Mouse (Mus musculus) retina, embryonic 14.5 days (tissue): Measurements from ENCODE around the gene Tmem87b.

ENCODE experiments used
- DNase-seq: peaks from one replicate; pipeline ENCODE4 v3.0.0-alpha.2; 2015; ENCODE audit warnings: low spot score

Tmem87b gene

GRCm38 (mm10) chr2:128817786-128818681 is at the start of gene Tmem87b:
TSS of gene Tmem87b (plus strand) at chr2:128818118.
- peak; percentile 97 for DNase-seq

- no peak for DNase-seq
These were observed 49.2 kb upstream of the Tmem87b start for GRCm38 (mm10) chr2:128768545-128769247.

- DNase-seq, result no peak
These were observed 47.4 kb upstream of the Tmem87b start for GRCm38 (mm10) chr2:128770557-128770956.

- DNase-seq, result no peak
These were observed 46.9 kb upstream of the Tmem87b start for GRCm38 (mm10) chr2:128771048-128771447.

GRCm38 (mm10) chr2:128771750-128772338 is 46.1 kb upstream of the Tmem87b start:
- no peak for DNase-seq

- no peak for DNase-seq
These were observed 35.7 kb upstream of the Tmem87b start for GRCm38 (mm10) chr2:128782231-128782630.

GRCm38 (mm10) chr2:128783660-128784345 is 34.1 kb upstream of the Tmem87b start:
- no peak for DNase-seq

- DNase-seq, result no peak
These were observed 33.1 kb upstream of the Tmem87b start for GRCm38 (mm10) chr2:128784814-128785213.

- DNase-seq, result no peak
These were observed 31.6 kb upstream of the Tmem87b start for GRCm38 (mm10) chr2:128786341-128786740.

GRCm38 (mm10) chr2:128786795-128787194 is 31.1 kb upstream of the Tmem87b start:
- no peak for DNase-seq

- no peak for DNase-seq
These were observed 30.1 kb upstream of the Tmem87b start for GRCm38 (mm10) chr2:128787805-128788204.

GRCm38 (mm10) chr2:128790875-128791614 is 26.9 kb upstream of the Tmem87b start:
- DNase-seq, result no peak

- DNase-seq, result no peak
These were observed 24.0 kb upstream of the Tmem87b start for GRCm38 (mm10) chr2:128793958-128794357.

- DNase-seq, result no peak
These were observed 21.5 kb upstream of the Tmem87b start for GRCm38 (mm10) chr2:128796463-128796862.

- DNase-seq, result no peak
These were observed 14.5 kb upstream of the Tmem87b start for GRCm38 (mm10) chr2:128803441-128803840.

- no peak for DNase-seq
These were observed 12.6 kb upstream of the Tmem87b start for GRCm38 (mm10) chr2:128805341-128805740.

- DNase-seq, result no peak
These were observed 11.4 kb upstream of the Tmem87b start for GRCm38 (mm10) chr2:128806561-128806960.

GRCm38 (mm10) chr2:128812761-128813160 is 5.2 kb upstream of the Tmem87b start:
- no peak for DNase-seq

GRCm38 (mm10) chr2:128816311-128816710 is 1.6 kb upstream of the Tmem87b start:
- DNase-seq, result no peak

GRCm38 (mm10) chr2:128816916-128817315 is 1.0 kb upstream of the Tmem87b start:
- DNase-seq, result no peak

GRCm38 (mm10) chr2:128817387-128817785 is 532 bp upstream of the Tmem87b start:
- DNase-seq, result peak; percentile 90
